Comparison of ENCODE assay signal across 8 mouse cellular contexts in the genomic region with DNA sequence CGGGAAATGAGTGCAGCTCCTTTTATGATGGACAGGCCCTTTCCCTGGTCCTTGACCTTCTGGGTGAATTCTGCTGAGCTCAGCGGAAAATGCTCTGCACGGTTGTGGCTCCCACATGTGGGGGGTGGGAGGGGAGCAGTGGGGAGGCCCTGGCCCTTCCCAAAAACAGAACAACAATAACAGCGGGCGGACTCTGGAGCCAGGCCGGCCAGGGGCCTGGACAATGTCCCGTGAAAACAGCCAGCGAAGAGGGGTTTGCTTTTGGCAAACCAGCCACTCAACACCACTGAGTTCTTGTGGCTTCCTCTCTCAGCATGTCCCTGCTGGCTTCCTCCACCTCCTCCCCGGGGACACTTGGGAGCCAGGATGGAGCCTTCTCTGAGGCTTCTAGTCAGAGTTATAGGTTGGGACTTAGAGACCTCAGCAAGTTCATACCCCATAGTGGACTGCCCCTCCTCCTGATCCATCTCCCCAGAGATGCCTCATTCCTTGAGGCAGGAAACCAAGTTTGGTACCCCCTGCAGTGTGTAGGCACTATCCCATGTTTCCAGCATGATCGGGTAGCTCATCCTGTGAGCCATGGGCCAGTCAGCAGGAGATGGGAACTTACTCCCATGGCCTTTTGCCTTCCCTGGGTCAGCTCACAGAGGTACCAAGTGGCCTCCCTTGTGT. TPM values are rescaled to one million over a fixed set of nuclear protein-coding genes. Genes with fewer than 3 reads are reported as not detected.
DNase-seq lines count a peak whose midpoint lies in the region; TF ChIP-seq lines count a peak whose summit lies in the region.

No protein-coding gene starts in this region.

- no peaks in the 10 kb centered on the region for H3K4me1 ChIP-seq in spleen, adult 2 months (ENCODE audit: control insufficient read depth, insufficient read depth, insufficient read length)
- peaks cover 44% of the 10 kb centered on the region for H3K4me1 ChIP-seq in heart, embryonic 10.5 days
- H3K4me1 ChIP-seq in limb, embryonic 10.5 days = peaks cover 88% of the 10 kb centered on the region

- H3K9me3 ChIP-seq in heart, embryonic 10.5 days = no peaks in the 10 kb centered on the region
- H3K9me3 ChIP-seq in limb, embryonic 10.5 days (replicated peaks) = no peaks in the 10 kb centered on the region

- peak overlapping the region; percentile 49 for H3K27ac ChIP-seq in spleen, adult 2 months (ENCODE audit: insufficient read depth, low read length)
- H3K27ac ChIP-seq in heart, embryonic 10.5 days = peak overlapping the region; percentile 24
- peak overlapping the region; percentile 83 for H3K27ac ChIP-seq in limb, embryonic 10.5 days

- no peak overlapping the region for H3K4me3 ChIP-seq in spleen, adult 2 months (ENCODE audit: extremely low read depth, insufficient read depth, insufficient read length)
- no peak overlapping the region for H3K4me3 ChIP-seq in heart, embryonic 10.5 days
- no peak overlapping the region for H3K4me3 ChIP-seq in limb, embryonic 10.5 days

- no peak for TF ChIP-seq POLR2A in spleen, adult 2 months (IDR thresholded peaks at IDR 0.05; ENCODE audit: low read depth, low read length)

- peak in 1 of 2 experiments; percentile 16 for DNase-seq in spleen, adult 2 months (ENCODE audit: low read depth in 1 of 2, low spot score in 2 of 2)
- no peak for DNase-seq in spleen, postnatal 4 days (ENCODE audit: low spot score in 2 of 2)
- no peak for DNase-seq in heart, embryonic 10.5 days (ENCODE audit: low spot score)
- no peak for DNase-seq in limb, embryonic 10.5 days (ENCODE audit: low spot score)
- peak; percentile 43 for DNase-seq in testis, postnatal 14 days (ENCODE audit: low spot score)
- DNase-seq in layer of hippocampus, adult 18-20 months (ENCODE audit: low spot score in 2 of 2) = no peak
- DNase-seq in urinary bladder, adult 18-20 months (ENCODE audit: low spot score in 2 of 2) = no peak
- no peak for DNase-seq in yolk sac, embryonic 10.5 days (ENCODE audit: low spot score)

- H3K27me3 ChIP-seq in spleen, adult 2 months (ENCODE audit: control insufficient read depth, insufficient read depth, low read length) = no peaks in the 10 kb centered on the region
- peaks cover 45% of the 10 kb centered on the region for H3K27me3 ChIP-seq in heart, embryonic 10.5 days (ENCODE audit: insufficient read depth, poor library complexity, severe bottlenecking)
- no peaks in the 10 kb centered on the region for H3K27me3 ChIP-seq in limb, embryonic 10.5 days (ENCODE audit: low read depth, poor library complexity, severe bottlenecking)

- H3K36me3 ChIP-seq in spleen, adult 2 months (ENCODE audit: control insufficient read depth, insufficient read depth, low read length) = no peaks in the 10 kb centered on the region
- no peaks in the 10 kb centered on the region for H3K36me3 ChIP-seq in heart, embryonic 10.5 days
- H3K36me3 ChIP-seq in limb, embryonic 10.5 days = no peaks in the 10 kb centered on the region

- TF ChIP-seq CTCF in spleen, adult 2 months (IDR thresholded peaks at IDR 0.05; ENCODE audit: extremely low read depth, insufficient read depth, insufficient read length, insufficient replicate concordance) = no peak

- 54% methylated on average over 10 of the region's 10 CpGs for WGBS in spleen, adult 2 months
- WGBS in heart, embryonic 10.5 days = 32% methylated on average over 10 of the region's 10 CpGs
- 58% methylated on average over 10 of the region's 10 CpGs for WGBS in limb, embryonic 10.5 days

RNA-seq across cellular contexts. Expression of gene Sned1, which starts 24.0 kb away (rescaled TPM):
- 12.5 and 12.8 TPM in 2 replicates for polyA plus RNA-seq in spleen, adult 2 months (2012; rRNA removed)
- 3.0 and 5.5 TPM in 2 replicates for polyA plus RNA-seq in heart, embryonic 10.5 days (2016; fragmentation: Nextera tagmentation; extraction: Ambion mirVana)
- polyA plus RNA-seq in limb, embryonic 10.5 days (2016; fragmentation: Nextera tagmentation; extraction: Ambion mirVana) = 12.0 and 27.8 TPM in 2 replicates
- 1 to 10 TPM; 4.8 to 6.1 TPM for total RNA-seq in layer of hippocampus, adult 18-20 months (2021)

RNA-seq across cellular contexts. Expression of gene Crocc2, which starts 43.2 kb away (rescaled TPM):
- polyA plus RNA-seq in spleen, adult 2 months (2012; rRNA removed) = 0.08 and 0.16 TPM in 2 replicates
- 0.14 and 0.30 TPM in 2 replicates for polyA plus RNA-seq in heart, embryonic 10.5 days (2016; fragmentation: Nextera tagmentation; extraction: Ambion mirVana)
- polyA plus RNA-seq in limb, embryonic 10.5 days (2016; fragmentation: Nextera tagmentation; extraction: Ambion mirVana) = 0.33 and 0.34 TPM in 2 replicates
- under 1 TPM; 0.20 to 0.42 TPM for total RNA-seq in layer of hippocampus, adult 18-20 months (2021)

RNA-seq across cellular contexts. Expression of gene 2310007B03Rik, which starts 50.9 kb away (rescaled TPM):
- not detected in 2 replicates for polyA plus RNA-seq in spleen, adult 2 months (2012; rRNA removed)
- polyA plus RNA-seq in heart, embryonic 10.5 days (2016; fragmentation: Nextera tagmentation; extraction: Ambion mirVana) = 0.06 and 0.30 TPM in 2 replicates
- 0.74 and 1.4 TPM in 2 replicates for polyA plus RNA-seq in limb, embryonic 10.5 days (2016; fragmentation: Nextera tagmentation; extraction: Ambion mirVana)
- not detected for total RNA-seq in layer of hippocampus, adult 18-20 months (2021)

Comparison
In these comparisons a context has a peak if more than half of its experiments do, and no peak if none do; other contexts are left out.
1. H3K27ac ChIP-seq: peak in every context shown above with its lines; median percentile 83 in limb, embryonic 10.5 days; 49 in spleen, adult 2 months; 24 in heart, embryonic 10.5 days.